Mouse (Mus musculus) liver, embryonic 13.5 days (tissue): ENCODE data around the gene Cops8. TPM values are rescaled to one million over a fixed set of nuclear protein-coding genes. Genes with fewer than 3 reads are reported as not detected.

Source experiments
- ATAC-seq: fragments of 200-750 bp; cut with Nextera tagmentation; 2 replicates; pipeline ENCODE4 v1.8.0; 2017; ENCODE audit warnings: low read depth, mild to moderate bottlenecking, moderate number of reproducible peaks, moderate library complexity
- DNase-seq: peaks from one replicate; pipeline ENCODE4 v3.0.0; 2022
- H3K27ac ChIP-seq: fragments of 300-500 bp; sonication (generic); 2 replicates; pipeline ENCODE4 v1.5.1; 2015; ENCODE audit warnings: moderate library complexity, mild to moderate bottlenecking, inconsistent platforms
- H3K27me3 ChIP-seq: fragments of 300-500 bp; sonication (generic); 2 replicates; pipeline ENCODE4 v1.6.1; 2015; ENCODE audit warnings: mild to moderate bottlenecking, inconsistent platforms
- H3K36me3 ChIP-seq: fragments of 300-500 bp; sonication (generic); 2 replicates; pipeline ENCODE4 v1.6.1; 2015; ENCODE audit warnings: mild to moderate bottlenecking, inconsistent platforms
- H3K4me1 ChIP-seq: fragments of 300-500 bp; sonication (generic); replicated peaks from 2 replicates; pipeline ENCODE4 v1.6.1; 2015; ENCODE audit warnings: inconsistent platforms
- H3K4me2 ChIP-seq: fragments of 300-500 bp; sonication (generic); 2 replicates; pipeline ENCODE4 v1.6.1; 2015; ENCODE audit warnings: inconsistent platforms, mild to moderate bottlenecking, moderate library complexity
- H3K4me3 ChIP-seq: fragments of 300-500 bp; sonication (generic); replicated peaks from 2 replicates; pipeline ENCODE4 v1.5.1; 2015; ENCODE audit warnings: mild to moderate bottlenecking, inconsistent platforms
- H3K9ac ChIP-seq: fragments of 300-500 bp; sonication (generic); 2 replicates; pipeline ENCODE4 v1.6.1; 2015; ENCODE audit warnings: mild to moderate bottlenecking, inconsistent platforms
- H3K9me3 ChIP-seq: fragments of 300-500 bp; sonication (generic); replicated peaks from 2 replicates; pipeline ENCODE4 v1.6.1; 2016; ENCODE audit warnings: inconsistent platforms
- WGBS: fragments of 180-500 bp; shearing (Covaris S2); methylation state at CpG from one replicate; pipeline ENCODE4 v1.1.7; 2015; ENCODE audit not compliant: insufficient replicate concordance; 5-methylcytosine and 5-hydroxymethylcytosine counted together
- polyA plus RNA-seq: library from polyadenylated mRNA; unstranded; fragments of >200 nt; fragmentation: Nextera tagmentation; extraction: Ambion mirVana; gene quantifications from 2 replicates; pipeline ENCODE4 v1.2.1, GENCODE M21; 2015

Gene Cops8
- polyA plus RNA-seq, 1 experiment from 2014 or later = 65.4 TPM

GRCm38 (mm10) chr1:90652553-90652952 lies 49.8 kb downstream of the Cops8 start:
- WGBS = 52% methylated on average over 4 of the region's 4 CpGs
- no peak overlapping the region for H3K27ac ChIP-seq
- no peaks in the 10 kb centered on the region for H3K27me3 ChIP-seq
- no peaks in the 10 kb centered on the region for H3K9me3 ChIP-seq
- no peaks in the 10 kb centered on the region for H3K4me1 ChIP-seq
- H3K4me2 ChIP-seq = no peak overlapping the region
- H3K9ac ChIP-seq = no peak overlapping the region
- DNase-seq (no peak), ATAC-seq (no peak)
- H3K36me3 ChIP-seq = no peaks in the 10 kb centered on the region
- H3K4me3 ChIP-seq = no peak overlapping the region

- H3K27ac ChIP-seq = no peak overlapping the region
- 71% methylated on average over 16 of the region's 16 CpGs for WGBS
- no peaks in the 10 kb centered on the region for H3K27me3 ChIP-seq
- ATAC-seq (no peak), DNase-seq (no peak)
- H3K9me3 ChIP-seq = no peaks in the 10 kb centered on the region
- H3K4me1 ChIP-seq = no peaks in the 10 kb centered on the region
- H3K4me3 ChIP-seq = no peak overlapping the region
- H3K36me3 ChIP-seq = no peaks in the 10 kb centered on the region
- H3K9ac ChIP-seq = no peak overlapping the region
- H3K4me2 ChIP-seq = no peak overlapping the region
Measured at GRCm38 (mm10) chr1:90656492-90657245, 53.9 kb downstream of the Cops8 start.

- H3K9ac ChIP-seq = no peak overlapping the region; the same call in 1 of the 2 replicates
- ATAC-seq = no peak
- DNase-seq = no peak
- H3K4me2 ChIP-seq = no peak overlapping the region
- no peaks in the 10 kb centered on the region for H3K27me3 ChIP-seq
- H3K9me3 ChIP-seq = no peaks in the 10 kb centered on the region
- no peak overlapping the region for H3K4me3 ChIP-seq
- no peaks in the 10 kb centered on the region for H3K4me1 ChIP-seq
- H3K36me3 ChIP-seq = no peaks in the 10 kb centered on the region
- WGBS = 55% methylated on average over 10 of the region's 10 CpGs
- H3K27ac ChIP-seq = no peak overlapping the region
Measured at GRCm38 (mm10) chr1:90657292-90658050, 54.7 kb downstream of the Cops8 start.

- Histone ChIP-seq H3K27me3 (no peaks in the 10 kb centered on the region), H3K36me3 (no peaks in the 10 kb centered on the region), H3K9ac (no peak overlapping the region), H3K9me3 (no peaks in the 10 kb centered on the region), H3K4me1 (no peaks in the 10 kb centered on the region), H3K4me3 (no peak overlapping the region), H3K4me2 (no peak overlapping the region), H3K27ac (no peak overlapping the region)
- ATAC-seq (no peak), DNase-seq (no peak)
- 81% methylated on average over 3 of the region's 3 CpGs for WGBS
Measured at GRCm38 (mm10) chr1:90658581-90658980, 55.8 kb downstream of the Cops8 start.

GRCm38 (mm10) chr1:90660150-90660549 lies 57.4 kb downstream of the Cops8 start:
- H3K4me1 ChIP-seq = no peaks in the 10 kb centered on the region
- H3K9ac ChIP-seq = no peak overlapping the region
- no peaks in the 10 kb centered on the region for H3K9me3 ChIP-seq
- no peak for ATAC-seq
- no peak for DNase-seq
- no peak overlapping the region for H3K4me2 ChIP-seq
- no peaks in the 10 kb centered on the region for H3K27me3 ChIP-seq
- no peak overlapping the region for H3K27ac ChIP-seq
- WGBS = 72% methylated on average over 7 of the region's 7 CpGs
- H3K4me3 ChIP-seq = no peak overlapping the region
- H3K36me3 ChIP-seq = no peaks in the 10 kb centered on the region

GRCm38 (mm10) chr1:90662491-90662890 lies 59.7 kb downstream of the Cops8 start:
- H3K27ac ChIP-seq = no peak overlapping the region

More at GRCm38 (mm10) chr1:90662491-90662890, 59.7 kb downstream of the Cops8 start:
- no peaks in the 10 kb centered on the region for H3K9me3 ChIP-seq
- no peaks in the 10 kb centered on the region for H3K4me1 ChIP-seq
- no peak for ATAC-seq
- no peak overlapping the region for H3K4me2 ChIP-seq
- H3K27me3 ChIP-seq = no peaks in the 10 kb centered on the region
- DNase-seq = no peak
- WGBS = 51% methylated on average over 6 of the region's 6 CpGs
- H3K36me3 ChIP-seq = no peaks in the 10 kb centered on the region
- no peak overlapping the region for H3K9ac ChIP-seq
- H3K4me3 ChIP-seq = no peak overlapping the region

Other genes with a start within 250 kb of the Cops8 start
- 4.0 and 5.1 TPM in 2 replicates for gene Col6a3, start 241.0 kb downstream of the Cops8 start, polyA plus RNA-seq